Mouse (Mus musculus): ENCODE measurements around the gene Mfap1b. TPM values are rescaled to one million over a fixed set of nuclear protein-coding genes. Genes with fewer than 3 reads are reported as not detected.
"Not testable (repeated sequence)": the region's sequence is repeated elsewhere in the genome, so short reads cannot be mapped to it uniquely, and the experiment has no call there.

Gene Mfap1b
- polyA plus RNA-seq, 1 experiment from 2014 or later = 63.9 TPM

- H3K4me3 ChIP-seq = peak within 1 kb of the TSS; percentile 60
- peaks cover 14% of the 10 kb centered on the region for H3K4me1 ChIP-seq
- not testable (repeated sequence) for H3K27me3 ChIP-seq, H3K9me3 ChIP-seq
- peak within 1 kb of the TSS; percentile 74 for H3K9ac ChIP-seq
- 5% methylated on average over 40 of the region's 42 CpGs for WGBS
- peak within 1 kb of the TSS; percentile 63 for H3K27ac ChIP-seq
- peak within 1 kb of the TSS; percentile 77 for H3K4me2 ChIP-seq (replicated peaks)
- peak; percentile 96 for ATAC-seq (ENCODE audit: low FRiP score, low read depth)
- H3K36me3 ChIP-seq = peaks cover 19% of the 10 kb centered on the region
Observed at GRCm38 (mm10) chr2:121505942-121506882, 32.3 kb upstream of the Mfap1b start, which contains the start of the genes Mfap1a and Wdr76. TSS of gene Mfap1a (minus strand) at chr2:121506665. TSS of gene Wdr76 (plus strand) at chr2:121506723.

GRCm38 (mm10) chr2:121501550-121501949 is 27.7 kb upstream of the Mfap1b start:
- H3K9ac ChIP-seq; H3K27me3 ChIP-seq; H3K4me2 ChIP-seq (replicated peaks); ATAC-seq (ENCODE audit: low FRiP score, low read depth); H3K9me3 ChIP-seq; H3K4me1 ChIP-seq; H3K4me3 ChIP-seq; H3K27ac ChIP-seq: not testable (repeated sequence)
- H3K36me3 ChIP-seq = peaks cover 11% of the 10 kb centered on the region
- WGBS = 87% methylated on average over 2 of the region's 6 CpGs

GRCm38 (mm10) chr2:121484403-121484802 is 10.5 kb upstream of the Mfap1b start:
- not testable (repeated sequence) for H3K36me3 ChIP-seq; H3K27ac ChIP-seq; H3K4me1 ChIP-seq; H3K9ac ChIP-seq; H3K27me3 ChIP-seq; H3K4me2 ChIP-seq (replicated peaks); H3K9me3 ChIP-seq; H3K4me3 ChIP-seq; ATAC-seq (ENCODE audit: low FRiP score, low read depth)
- 80% methylated on average over 2 of the region's 2 CpGs for WGBS

GRCm38 (mm10) chr2:121483576-121483975 is 9.7 kb upstream of the Mfap1b start:
- Histone ChIP-seq H3K4me3 (no peak overlapping the region), H3K27ac (no peak overlapping the region), H3K27me3 (no peaks in the 10 kb centered on the region), H3K4me1 (peaks cover 3% of the 10 kb centered on the region; the same call in 1 of the 2 replicates), H3K36me3 (no peaks in the 10 kb centered on the region), H3K9me3 (no peaks in the 10 kb centered on the region), H3K4me2 (replicated peaks) (no peak overlapping the region), H3K9ac (peak overlapping the region; percentile 13; the same call in 1 of the 2 replicates)
- ATAC-seq (ENCODE audit: low FRiP score, low read depth) = no peak
- 38% methylated on average over 8 of the region's 8 CpGs for WGBS

- not testable (repeated sequence) for H3K9ac ChIP-seq; ATAC-seq (ENCODE audit: low FRiP score, low read depth)
Observed at GRCm38 (mm10) chr2:121480916-121481315, 7.0 kb upstream of the Mfap1b start.

GRCm38 (mm10) chr2:121480498-121480897 is 6.6 kb upstream of the Mfap1b start:
- H3K9ac ChIP-seq = no peak overlapping the region
- H3K27ac ChIP-seq = no peak overlapping the region
- no peak for ATAC-seq (ENCODE audit: low FRiP score, low read depth)
- 58% methylated on average over 3 of the region's 3 CpGs for WGBS
- H3K4me1 ChIP-seq = peaks cover 3% of the 10 kb centered on the region; the same call in 1 of the 2 replicates
- H3K9me3 ChIP-seq = no peaks in the 10 kb centered on the region
- H3K27me3 ChIP-seq = no peaks in the 10 kb centered on the region
- H3K4me2 ChIP-seq (replicated peaks) = no peak overlapping the region
- H3K4me3 ChIP-seq = no peak overlapping the region
- no peaks in the 10 kb centered on the region for H3K36me3 ChIP-seq

More at GRCm38 (mm10) chr2:121480916-121481315, 7.0 kb upstream of the Mfap1b start:
- not testable (repeated sequence) for H3K4me2 ChIP-seq (replicated peaks); H3K4me1 ChIP-seq; H3K27me3 ChIP-seq; H3K4me3 ChIP-seq; H3K36me3 ChIP-seq; H3K27ac ChIP-seq; H3K9me3 ChIP-seq
- 83% methylated on average over 13 of the region's 13 CpGs for WGBS

- H3K36me3 ChIP-seq = no peaks in the 10 kb centered on the region
- no peak for ATAC-seq (ENCODE audit: low FRiP score, low read depth)
- no peak overlapping the region for H3K9ac ChIP-seq
- no peaks in the 10 kb centered on the region for H3K9me3 ChIP-seq
- no peak overlapping the region for H3K4me3 ChIP-seq
- H3K27ac ChIP-seq = no peak overlapping the region
- 92% methylated on average over 3 of the region's 3 CpGs for WGBS
- no peaks in the 10 kb centered on the region for H3K27me3 ChIP-seq
- no peak overlapping the region for H3K4me2 ChIP-seq (replicated peaks)
- H3K4me1 ChIP-seq = 0 out of 2 replicates have a peak, but pooled peaks cover 3% of the 10 kb centered on the region
Observed at GRCm38 (mm10) chr2:121477491-121478266, 3.8 kb upstream of the Mfap1b start.

- H3K4me3 ChIP-seq; H3K4me1 ChIP-seq; H3K9me3 ChIP-seq; H3K27ac ChIP-seq; H3K27me3 ChIP-seq; H3K4me2 ChIP-seq (replicated peaks); ATAC-seq (ENCODE audit: low FRiP score, low read depth); H3K9ac ChIP-seq; H3K36me3 ChIP-seq: not testable (repeated sequence)
- WGBS = 90% methylated on average over 2 of the region's 2 CpGs
Observed at GRCm38 (mm10) chr2:121475306-121475705, 1.4 kb upstream of the Mfap1b start.

GRCm38 (mm10) chr2:121474180-121474535 is 291 bp upstream of the Mfap1b start:
- peak overlapping the region; percentile 73 for H3K4me2 ChIP-seq (replicated peaks)
- H3K36me3 ChIP-seq = peaks cover 7% of the 10 kb centered on the region; the same call in 1 of the 2 replicates
- peak overlapping the region; percentile 71; the same call in 1 of the 2 replicates for H3K9ac ChIP-seq
- H3K27me3 ChIP-seq = no peaks in the 10 kb centered on the region
- no peak overlapping the region for H3K27ac ChIP-seq
- peak; percentile 52; the same call in 1 of the 2 replicates for ATAC-seq (ENCODE audit: low FRiP score, low read depth)
- H3K4me1 ChIP-seq = 0 out of 2 replicates have a peak, but pooled peaks cover 3% of the 10 kb centered on the region
- 34% methylated on average over 8 of the region's 8 CpGs for WGBS
- no peaks in the 10 kb centered on the region for H3K9me3 ChIP-seq
- H3K4me3 ChIP-seq = peak overlapping the region; percentile 63

GRCm38 (mm10) chr2:121472783-121473182 is 1.1 kb downstream of the Mfap1b start:
- 96% methylated on average over 3 of the region's 3 CpGs for WGBS
- peaks cover 11% of the 10 kb centered on the region; the same call in 1 of the 2 replicates for H3K36me3 ChIP-seq
- not testable (repeated sequence) for ATAC-seq (ENCODE audit: low FRiP score, low read depth); H3K4me1 ChIP-seq; H3K27ac ChIP-seq; H3K9ac ChIP-seq; H3K9me3 ChIP-seq; H3K27me3 ChIP-seq
- peak overlapping the region; percentile 63 for H3K4me3 ChIP-seq
- H3K4me2 ChIP-seq (replicated peaks) = peak overlapping the region; percentile 73

GRCm38 (mm10) chr2:121468982-121469381 is 4.9 kb downstream of the Mfap1b start:
- WGBS = 72% methylated on average over 2 of the region's 6 CpGs

GRCm38 (mm10) chr2:121460071-121460470 is 13.8 kb downstream of the Mfap1b start:
- H3K27me3 ChIP-seq = no peaks in the 10 kb centered on the region
- peaks cover 11% of the 10 kb centered on the region for H3K4me1 ChIP-seq
- no peak overlapping the region for H3K27ac ChIP-seq
- H3K9me3 ChIP-seq = no peaks in the 10 kb centered on the region
- no peak overlapping the region for H3K4me2 ChIP-seq (replicated peaks)
- no peak for ATAC-seq (ENCODE audit: low FRiP score, low read depth)
- 76% methylated on average over 2 of the region's 2 CpGs for WGBS
- no peak overlapping the region for H3K4me3 ChIP-seq
- H3K36me3 ChIP-seq = peaks cover 30% of the 10 kb centered on the region
- no peak overlapping the region for H3K9ac ChIP-seq

More at GRCm38 (mm10) chr2:121468982-121469381, 4.9 kb downstream of the Mfap1b start:
- H3K9me3 ChIP-seq; H3K4me2 ChIP-seq (replicated peaks); H3K4me1 ChIP-seq; H3K27me3 ChIP-seq; ATAC-seq (ENCODE audit: low FRiP score, low read depth); H3K4me3 ChIP-seq; H3K9ac ChIP-seq; H3K27ac ChIP-seq: not testable (repeated sequence)
- peaks cover 11% of the 10 kb centered on the region; the same call in 1 of the 2 replicates for H3K36me3 ChIP-seq

Measured in limb, embryonic 13.5 days (tissue).